Mouse (Mus musculus) erythroblast, embryonic 14.5 days (primary cell): Measurements from ENCODE around the gene Emc3.

Source experiments
- GATA1 ChIP-seq: IDR thresholded peaks from 2 replicates; pipeline ENCODE4 v1.6.1; 2012; ENCODE audit warnings: low read length, inconsistent platforms, mixed read lengths
- TAL1 ChIP-seq: IDR thresholded peaks from 3 replicates; pipeline ENCODE4 v1.6.1; 2012; ENCODE audit warnings: low read length, inconsistent platforms, mixed read lengths

DNA sequence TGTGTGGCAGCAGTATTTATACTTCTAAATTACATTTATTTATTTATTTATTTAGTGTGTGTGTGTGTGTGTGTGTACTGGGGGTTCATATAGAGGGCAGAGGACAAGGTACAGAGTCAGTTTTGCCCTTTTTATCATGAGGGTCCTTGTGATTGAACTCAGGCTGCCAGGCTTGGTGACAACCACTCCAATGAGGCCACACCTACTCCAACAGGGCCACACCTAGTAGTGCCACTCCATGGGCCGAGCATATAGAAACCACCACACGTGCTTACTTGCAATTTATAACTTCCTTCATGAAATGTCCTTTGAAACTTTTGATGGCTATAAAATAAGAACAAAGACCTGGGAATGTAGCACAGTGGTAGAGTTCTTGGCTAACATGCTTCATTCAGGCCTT, 58.2 kb downstream of the Emc3 start:
- TF ChIP-seq GATA1: no peak
- no peak for TF ChIP-seq TAL1
